Mouse (Mus musculus) MEL (cell line): ENCODE results near the gene Gm7879.

ENCODE experiments used
- CTCF ChIP-seq, 3 experiments: IDR thresholded peaks in 2 of 3; conservative IDR thresholded peaks in 1 of 3; 2 replicates each; pipeline ENCODE4 v1.5.1; 2011 to 2012; ENCODE audit warnings: low read length in 3 of 3, low read depth in 2 of 3, mild to moderate bottlenecking in 2 of 3, improper control_type of control experiment in 1 of 3, inconsistent platforms in 1 of 3, mixed read lengths in 1 of 3, moderate library complexity in 1 of 3; ENCODE audit not compliant: control insufficient read depth in 1 of 3, insufficient read depth in 1 of 3, poor library complexity in 1 of 3, severe bottlenecking in 1 of 3
- ELF1 ChIP-seq: IDR thresholded peaks from 2 replicates; pipeline ENCODE4 v1.6.1; 2014; ENCODE audit warnings: low read depth, mild to moderate bottlenecking, inconsistent platforms, low read length, improper control_type of control experiment, moderate library complexity
- EP300 ChIP-seq, 2 experiments: IDR thresholded peaks; 2 replicates each; pipeline ENCODE4 v1.6.1; 2011; ENCODE audit warnings: improper control_type of control experiment in 2 of 2, low read length in 2 of 2, low read depth in 1 of 2, mild to moderate bottlenecking in 1 of 2
- GATA1 ChIP-seq: IDR thresholded peaks from 2 replicates; pipeline ENCODE4 v1.6.1; 2011; ENCODE audit warnings: low read depth, low read length, improper control_type of control experiment
- KAT2A ChIP-seq: conservative IDR thresholded peaks from 2 replicates; pipeline ENCODE4 v1.6.1; 2012; ENCODE audit warnings: low read depth, low read length, improper control_type of control experiment, inconsistent platforms
- ZNF384 ChIP-seq: IDR thresholded peaks from 2 replicates; pipeline ENCODE4 v1.6.1; 2012; ENCODE audit warnings: low read depth, mild to moderate bottlenecking, inconsistent platforms, low read length, improper control_type of control experiment

DNA sequence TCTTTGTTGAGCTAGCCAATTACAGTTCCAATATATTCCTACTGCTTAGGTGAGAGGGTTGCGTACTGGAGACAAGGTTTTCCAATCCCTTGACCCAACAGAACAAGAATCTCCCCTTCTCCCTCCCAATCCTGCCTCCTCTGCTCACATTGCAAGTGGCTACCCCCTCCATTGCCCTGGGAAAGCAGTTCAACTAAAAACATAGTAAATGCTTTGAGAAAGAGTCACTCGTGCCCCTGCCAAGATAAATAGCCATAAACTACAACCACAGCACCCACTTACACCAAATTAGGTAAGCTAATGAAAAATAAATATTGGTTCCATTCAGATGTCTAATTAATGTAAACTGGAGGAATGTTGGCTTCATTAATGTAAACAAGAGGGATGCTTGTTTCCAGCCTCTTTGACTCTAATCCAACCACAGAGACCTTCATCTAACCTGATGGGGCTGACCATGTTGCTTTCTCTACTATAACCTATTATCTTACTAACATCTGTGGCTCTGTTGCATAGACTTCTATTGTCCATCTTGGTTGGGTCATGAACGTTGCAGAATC lies 47.0 kb downstream of the Gm7879 start:
- TF ChIP-seq CTCF (IDR thresholded peaks at IDR 0.05 in 2 of 3, conservative IDR thresholded peaks at IDR 0.05 in 1 of 3; ENCODE audit: control insufficient read depth in 1 of 3, insufficient read depth in 1 of 3, low read depth in 2 of 3, low read length in 3 of 3, poor library complexity in 1 of 3, severe bottlenecking in 1 of 3): no peak
- no peak for TF ChIP-seq EP300 (IDR thresholded peaks at IDR 0.05; ENCODE audit: low read depth in 1 of 2, low read length in 2 of 2)
- TF ChIP-seq ELF1: no peak
- no peak for TF ChIP-seq ZNF384
- no peak for TF ChIP-seq GATA1
- no peak for TF ChIP-seq KAT2A
